Mouse (Mus musculus): Measurements from ENCODE around the gene Padi1.

- TF ChIP-seq POLR2A (IDR thresholded peaks at IDR 0.05; ENCODE audit: insufficient read length, low read depth) = no peak
- no peak for TF ChIP-seq TCF12 (IDR thresholded peaks at IDR 0.05; ENCODE audit: insufficient read depth, poor library complexity, severe bottlenecking)
- TF ChIP-seq USF1 (IDR thresholded peaks at IDR 0.05; ENCODE audit: low read depth) = no peak
- no peak for TF ChIP-seq E2F4 (IDR thresholded peaks at IDR 0.05; ENCODE audit: insufficient read depth)
- TF ChIP-seq POLR2AphosphoS2 (IDR thresholded peaks at IDR 0.05; ENCODE audit: insufficient read length, low read depth) = no peak
Observed at GRCm38 (mm10) chr4:140804601-140805000, 41.0 kb downstream of the Padi1 start.
